Mouse (Mus musculus) heart, adult 2 months (tissue): Measurements from ENCODE around the gene Palm2. TPM values are rescaled to one million over a fixed set of nuclear protein-coding genes. Genes with fewer than 3 reads are reported as not detected.
A peak's percentile ranks its signal among the peaks of the same experiment; 100 is the strongest.

Experiments used
- DNase-seq, 2 experiments: peaks; one replicate each; pipeline ENCODE4 v3.0.0; 2021
- H3K27ac ChIP-seq: fragments of 200-600 bp; 2 replicates; pipeline ENCODE4 v1.8.1; 2022
- H3K27me3 ChIP-seq: fragments of 200-500 bp; 2 replicates; pipeline ENCODE4 v1.6.1; 2012; ENCODE audit warnings: mild to moderate bottlenecking, low read length, inconsistent platforms, mixed read lengths; ENCODE audit not compliant: control insufficient read depth, insufficient read depth
- H3K36me3 ChIP-seq: fragments of 200-500 bp; 2 replicates; pipeline ENCODE4 v1.6.1; 2012; ENCODE audit warnings: low read length, inconsistent platforms; ENCODE audit not compliant: control insufficient read depth, insufficient read depth
- H3K4me1 ChIP-seq: fragments of 200-500 bp; 2 replicates; pipeline ENCODE4 v1.6.1; 2011; ENCODE audit warnings: low read length; ENCODE audit not compliant: control insufficient read depth, insufficient read depth
- H3K4me3 ChIP-seq: fragments of 200-600 bp; 2 replicates; pipeline ENCODE4 v1.8.1; 2022
- H3K79me2 ChIP-seq: fragments of 200-500 bp; replicated peaks from 2 replicates; pipeline ENCODE4 v1.6.1; 2012; ENCODE audit warnings: mild to moderate bottlenecking, inconsistent platforms, low read length, moderate library complexity, mixed read lengths; ENCODE audit not compliant: control insufficient read depth, insufficient read depth
- H3K9ac ChIP-seq: fragments of 200-500 bp; 2 replicates; pipeline ENCODE4 v1.6.1; 2012; ENCODE audit warnings: low read depth, mild to moderate bottlenecking, control low read depth, inconsistent platforms, low read length, mixed read lengths
- CTCF ChIP-seq: fragments of 200-600 bp; IDR thresholded peaks from 2 replicates; pipeline ENCODE4 v1.8.1; 2022; ENCODE audit warnings: antibody characterized with exemption, mild to moderate bottlenecking, moderate library complexity
- EP300 ChIP-seq: fragments of 200-500 bp; IDR thresholded peaks from 2 replicates; pipeline ENCODE4 v1.6.1; 2011; ENCODE audit warnings: low read depth, low read length, control low read depth; ENCODE audit not compliant: insufficient read depth
- POLR2A ChIP-seq: fragments of 200-500 bp; IDR thresholded peaks from 2 replicates; pipeline ENCODE4 v1.6.1; 2011; ENCODE audit warnings: mild to moderate bottlenecking, low read depth, low read length, control low read depth; ENCODE audit not compliant: insufficient read depth
- WGBS: fragments of 180-500 bp; shearing (Covaris S2); methylation state at CpG from one replicate; pipeline ENCODE4 v1.1.7; 2018; 5-methylcytosine and 5-hydroxymethylcytosine counted together
- intact Hi-C: fragments of 180-260 bp; cut with DNase I; formaldehyde crosslinking; loops from one replicate; pipeline ENCODE4 v1.15.1; 2025
- polyA plus RNA-seq: library from polyadenylated mRNA; depleted of rRNA; stranded (reverse); fragments of >200 nt; gene quantifications from 2 replicates; pipeline ENCODE4 v1.2.3, GENCODE M21; 2012
- total RNA-seq, 2 experiments: library from RNA; stranded (reverse); gene quantifications; 2 replicates each; pipeline ENCODE4 v1.2.3; 2021

Palm2 gene
- total and polyA plus RNA-seq, 3 experiments: 0.33 to 13.2 (median 9.9) TPM

- H3K4me1 ChIP-seq: peaks cover 2% of the 10 kb centered on the region
- intact Hi-C loops: loop anchor here (5.0 kb wide), 1 partner anchor 38 kb away; no protein-coding TSS in a partner anchor
- WGBS: 52% methylated on average over 3 of the region's 3 CpGs
- DNase-seq: no peak
- peak overlapping the region; percentile 7; the same call in 1 of the 2 replicates for H3K27ac ChIP-seq
- no peaks in the 10 kb centered on the region for H3K79me2 ChIP-seq
- H3K9ac ChIP-seq: no peak overlapping the region
- H3K36me3 ChIP-seq: peaks cover 2% of the 10 kb centered on the region; the same call in 1 of the 2 replicates
- no peak overlapping the region for H3K4me3 ChIP-seq
- H3K27me3 ChIP-seq: no peaks in the 10 kb centered on the region
- no peak for TF ChIP-seq EP300
- TF ChIP-seq POLR2A: no peak
- no peak for TF ChIP-seq CTCF
Measured at GRCm38 (mm10) chr4:57560010-57560409, 126.0 kb downstream of the Palm2 start.

GRCm38 (mm10) chr4:57561055-57561454, 127.0 kb downstream of the Palm2 start:
- intact Hi-C loops: loop anchor here (5.0 kb wide), 1 partner anchor 39 kb away; no protein-coding TSS in a partner anchor
- 34% methylated on average over 6 of the region's 6 CpGs for WGBS

GRCm38 (mm10) chr4:57565283-57565682, 131.2 kb downstream of the Palm2 start:
- WGBS: 58% methylated on average over 1 of the region's 1 CpGs
- Histone ChIP-seq H3K4me3 (no peak overlapping the region), H3K9ac (no peak overlapping the region), H3K27me3 (no peaks in the 10 kb centered on the region), H3K4me1 (peaks cover 7% of the 10 kb centered on the region), H3K79me2 (no peaks in the 10 kb centered on the region), H3K36me3 (peaks cover 2% of the 10 kb centered on the region; the same call in 1 of the 2 replicates), H3K27ac (no peak overlapping the region)
- intact Hi-C loops: no loop called here
- no peak for DNase-seq
- TF ChIP-seq POLR2A: no peak
- TF ChIP-seq EP300: no peak
- no peak for TF ChIP-seq CTCF

More at GRCm38 (mm10) chr4:57561055-57561454, 127.0 kb downstream of the Palm2 start:
- Histone ChIP-seq H3K4me1 (peaks cover 2% of the 10 kb centered on the region), H3K79me2 (no peaks in the 10 kb centered on the region), H3K4me3 (no peak overlapping the region), H3K36me3 (peaks cover 2% of the 10 kb centered on the region; the same call in 1 of the 2 replicates), H3K27ac (peak overlapping the region; percentile 73), H3K27me3 (no peaks in the 10 kb centered on the region), H3K9ac (peak overlapping the region; percentile 25)
- peak in 1 of 2 experiments; percentile 40 for DNase-seq
- TF ChIP-seq EP300 (no peak), CTCF (0 out of 2 replicates have a peak, but pooled peaks have one; percentile 13), POLR2A (no peak)

- no peak for DNase-seq
- peak; percentile 44 for TF ChIP-seq CTCF
- no peak for TF ChIP-seq EP300
- no peak for TF ChIP-seq POLR2A
- Histone ChIP-seq H3K4me1 (peaks cover 9% of the 10 kb centered on the region), H3K27me3 (no peaks in the 10 kb centered on the region), H3K27ac (no peak overlapping the region), H3K36me3 (peaks cover 2% of the 10 kb centered on the region; the same call in 1 of the 2 replicates), H3K9ac (no peak overlapping the region), H3K4me3 (no peak overlapping the region), H3K79me2 (no peaks in the 10 kb centered on the region)
- intact Hi-C loops: no loop called here
- WGBS: 61% methylated on average over 2 of the region's 2 CpGs
Measured at GRCm38 (mm10) chr4:57565811-57566210, 131.8 kb downstream of the Palm2 start.

- TF ChIP-seq EP300: no peak
- peak; percentile 11; the same call in 1 of the 2 replicates for TF ChIP-seq CTCF
- H3K4me3 ChIP-seq: peak within 1 kb of the TSS; percentile 61
- no peaks in the 10 kb centered on the region for H3K27me3 ChIP-seq
- H3K9ac ChIP-seq: peak within 1 kb of the TSS; percentile 88
- no peaks in the 10 kb centered on the region; the same call in 1 of the 2 replicates for H3K36me3 ChIP-seq
- H3K4me1 ChIP-seq: peaks cover 12% of the 10 kb centered on the region
- H3K79me2 ChIP-seq: peaks cover 3% of the 10 kb centered on the region
- intact Hi-C loops: loop anchor here (2.0 kb wide), 1 partner anchor 25 kb away; no protein-coding TSS in a partner anchor
- DNase-seq: peak; percentile 82 to 83
- WGBS: under 1% methylated on average over 49 of the region's 51 CpGs
- H3K27ac ChIP-seq: peak within 1 kb of the TSS; percentile 91
Measured at GRCm38 (mm10) chr4:57567666-57568206, 133.7 kb downstream of the Palm2 start, which contains the start of gene Pakap. Pakap (plus strand) TSS chr4:57568179.
